Mouse (Mus musculus) kidney, adult 2 months (tissue): ENCODE results near the gene Cep170b. TPM values are rescaled to one million over a fixed set of nuclear protein-coding genes. Genes with fewer than 3 reads are reported as not detected.
A peak's percentile ranks its signal among the peaks of the same experiment; 100 is the strongest.

Experiments used
- DNase-seq: peaks from one replicate; pipeline ENCODE4 v3.0.0; 2021
- H3K27ac ChIP-seq: fragments of 200-500 bp; 2 replicates; pipeline ENCODE4 v1.5.1; 2012; ENCODE audit warnings: low read depth, low read length, control low read depth, inconsistent platforms; ENCODE audit not compliant: insufficient read depth
- H3K27me3 ChIP-seq: fragments of 200-500 bp; replicated peaks from 2 replicates; pipeline ENCODE4 v1.6.1; 2012; ENCODE audit warnings: mild to moderate bottlenecking, moderate library complexity, low read length, inconsistent platforms; ENCODE audit not compliant: control insufficient read depth, insufficient read depth
- H3K36me3 ChIP-seq: fragments of 200-500 bp; 2 replicates; pipeline ENCODE4 v1.6.1; 2012; ENCODE audit warnings: mild to moderate bottlenecking, moderate library complexity, low read length, inconsistent platforms; ENCODE audit not compliant: control insufficient read depth, insufficient read depth
- H3K4me1 ChIP-seq: fragments of 200-500 bp; 2 replicates; pipeline ENCODE4 v1.6.1; 2011; ENCODE audit warnings: low read length; ENCODE audit not compliant: control insufficient read depth, insufficient read depth
- H3K4me3 ChIP-seq: fragments of 200-500 bp; 2 replicates; pipeline ENCODE4 v1.5.1; 2011; ENCODE audit warnings: mild to moderate bottlenecking, low read depth, low read length, control low read depth; ENCODE audit not compliant: insufficient read depth
- CTCF ChIP-seq: fragments of 200-500 bp; conservative IDR thresholded peaks from 2 replicates; pipeline ENCODE4 v1.5.1; 2011; ENCODE audit warnings: low read depth, mild to moderate bottlenecking, control low read depth, low read length, moderate library complexity, mixed read lengths; ENCODE audit not compliant: insufficient read depth, insufficient read length
- POLR2A ChIP-seq: fragments of 200-500 bp; IDR thresholded peaks from one replicate; pipeline ENCODE4 v1.6.1; 2011; ENCODE audit warnings: low read depth, low read length, control low read depth
- WGBS: fragments of 180-500 bp; shearing (Covaris S2); methylation state at CpG from one replicate; pipeline ENCODE4 v1.1.7; 2018; 5-methylcytosine and 5-hydroxymethylcytosine counted together
- polyA plus RNA-seq: library from polyadenylated mRNA; depleted of rRNA; stranded (reverse); fragments of >200 nt; gene quantifications from 2 replicates; pipeline ENCODE4 v1.2.3, GENCODE M21; 2012

The Cep170b gene
- polyA plus RNA-seq, 1 experiment = 63.4 TPM

DNA sequence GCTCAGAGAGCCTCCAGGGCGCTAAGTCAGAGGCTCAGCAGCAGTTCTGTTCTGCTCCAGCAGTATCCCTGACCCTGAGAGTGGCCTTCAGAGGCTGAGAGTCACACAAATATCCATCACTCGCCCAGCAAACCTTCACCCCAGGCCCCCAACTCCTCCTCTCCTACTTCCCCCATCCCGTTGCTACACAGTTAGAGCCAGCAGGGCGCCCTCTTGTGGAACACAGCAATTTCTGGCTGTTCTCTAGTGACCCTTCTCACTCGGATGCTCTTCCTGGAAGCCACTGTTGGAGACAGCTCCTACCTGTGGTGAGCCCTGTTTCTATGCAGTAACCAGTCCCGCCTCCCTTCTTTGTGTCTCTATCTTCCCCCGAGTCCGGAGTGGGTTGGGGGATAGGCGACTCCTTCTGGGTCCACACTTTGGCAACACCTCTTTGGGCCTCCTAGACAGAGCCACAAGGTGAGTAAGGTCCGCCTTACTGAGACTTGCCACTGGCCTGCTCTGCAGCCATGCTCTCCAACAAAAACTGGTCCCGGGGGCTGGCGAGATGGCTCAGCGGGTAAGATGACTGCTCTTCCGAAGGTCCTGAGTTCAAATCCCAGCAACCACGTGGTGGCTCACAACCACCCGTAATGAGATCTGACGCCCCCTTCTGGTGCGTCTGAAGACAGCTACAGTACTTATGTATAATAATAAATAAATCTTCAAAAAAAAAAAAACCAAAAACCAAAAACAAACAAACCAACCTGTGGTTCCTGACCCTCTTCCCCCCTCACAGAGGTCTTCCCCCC, 44.8 kb upstream of the Cep170b start:
- peak; percentile 82 for TF ChIP-seq CTCF
- no peak for TF ChIP-seq POLR2A
- Histone ChIP-seq H3K27ac (no peak overlapping the region), H3K27me3 (no peaks in the 10 kb centered on the region), H3K4me1 (peaks cover 5% of the 10 kb centered on the region; the same call in 1 of the 2 replicates), H3K4me3 (no peak overlapping the region), H3K36me3 (no peaks in the 10 kb centered on the region)
- peak; percentile 90 for DNase-seq
- 16% methylated on average over 18 of the region's 18 CpGs for WGBS

DNA sequence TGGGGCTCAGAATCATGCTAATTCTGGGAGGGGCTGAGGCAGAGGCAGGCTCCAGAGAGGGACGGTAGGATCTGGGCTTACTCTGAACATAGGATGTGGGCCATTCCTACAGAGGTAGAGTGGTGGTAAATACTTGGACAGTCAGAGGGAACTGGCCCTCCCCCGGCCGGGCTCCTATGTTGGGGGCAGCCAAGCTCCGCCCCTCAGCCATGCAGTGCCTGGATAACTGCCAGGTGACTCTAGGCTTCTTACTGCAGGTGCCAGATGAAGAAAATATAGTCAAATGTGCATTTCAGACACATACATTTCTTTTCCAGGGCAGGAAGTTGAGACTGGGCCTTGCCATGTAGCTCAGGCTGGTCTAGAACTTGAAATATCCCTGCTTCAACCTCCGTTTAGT, 43.2 kb upstream of the Cep170b start:
- 59% methylated on average over 5 of the region's 5 CpGs for WGBS
- Histone ChIP-seq H3K36me3 (no peaks in the 10 kb centered on the region), H3K27ac (no peak overlapping the region), H3K4me3 (no peak overlapping the region), H3K4me1 (peaks cover 3% of the 10 kb centered on the region; the same call in 1 of the 2 replicates), H3K27me3 (no peaks in the 10 kb centered on the region)
- no peak for TF ChIP-seq POLR2A
- TF ChIP-seq CTCF = no peak
- no peak for DNase-seq

DNA sequence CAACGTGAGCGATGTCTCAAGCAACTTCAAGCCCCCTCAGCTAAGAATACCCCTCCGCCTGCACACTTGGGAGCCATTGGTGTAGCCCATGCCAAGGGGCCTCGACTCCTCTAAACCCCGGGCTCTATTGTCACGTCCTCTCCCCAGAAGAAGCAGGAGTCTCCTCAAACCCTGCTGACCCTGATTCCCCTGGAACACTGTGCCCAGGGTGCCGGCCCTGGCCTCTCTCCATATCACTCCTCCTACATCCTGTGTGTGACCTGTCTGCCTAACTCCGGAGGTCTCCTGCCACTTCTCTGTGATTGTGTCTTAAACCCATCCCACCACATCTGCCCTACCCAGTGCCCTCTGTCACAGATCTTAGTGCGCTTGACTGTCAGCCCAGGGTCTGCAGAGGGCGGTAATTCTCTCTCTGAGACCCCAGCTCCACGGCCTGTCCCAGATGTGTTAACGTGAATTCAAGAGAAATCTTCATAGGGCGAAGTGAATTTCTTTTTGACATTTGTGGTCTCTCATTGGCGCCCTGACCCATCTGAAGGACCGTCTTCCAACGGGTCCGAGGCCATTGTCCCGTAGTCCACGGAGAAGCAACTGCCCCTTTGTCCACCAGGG, 42.2 kb upstream of the Cep170b start:
- Histone ChIP-seq H3K4me1 (peaks cover under 1% of the 10 kb centered on the region; the same call in 1 of the 2 replicates), H3K36me3 (no peaks in the 10 kb centered on the region), H3K27ac (peak overlapping the region; percentile 28; the same call in 1 of the 2 replicates), H3K27me3 (no peaks in the 10 kb centered on the region), H3K4me3 (peak overlapping the region; percentile 80)
- DNase-seq = no peak
- 0 out of 2 replicates have a peak, but pooled peaks have one; percentile 18 for TF ChIP-seq CTCF
- no peak for TF ChIP-seq POLR2A
- 40% methylated on average over 19 of the region's 19 CpGs for WGBS

DNA sequence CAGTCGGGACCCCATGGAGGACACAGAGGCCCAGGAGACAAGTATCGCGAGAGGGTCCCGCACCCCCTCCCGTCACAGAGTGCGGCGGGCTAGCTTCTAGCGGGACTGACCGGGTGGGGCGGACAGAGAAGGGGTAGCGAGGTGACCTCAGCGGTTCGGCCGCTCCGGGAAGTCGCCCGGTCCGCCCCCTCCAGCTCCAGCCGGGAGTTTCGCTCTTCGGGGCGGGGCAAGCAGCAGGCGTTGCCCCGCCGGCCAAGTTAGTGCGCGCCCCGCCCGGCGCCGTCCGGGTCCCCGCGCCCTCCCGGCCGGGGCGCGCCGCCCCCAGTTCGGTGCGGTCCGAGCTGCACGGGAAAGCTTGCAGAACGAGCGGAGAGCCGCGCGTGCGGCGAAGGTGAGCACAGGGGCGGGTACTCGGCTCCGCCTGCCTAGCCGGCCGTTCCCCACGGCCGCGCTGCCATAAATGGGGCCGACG, 41.7 kb upstream of the Cep170b start, which contains the start of gene Zbtb42:
Zbtb42 (plus strand) TSS at position 274 of the 472 bp plus-strand sequence.
- peak; percentile 77 for DNase-seq
- no peak for TF ChIP-seq POLR2A
- no peak for TF ChIP-seq CTCF
- Histone ChIP-seq H3K36me3 (no peaks in the 10 kb centered on the region), H3K4me1 (no peaks in the 10 kb centered on the region), H3K27ac (peak within 1 kb of the TSS; percentile 36; the same call in 1 of the 2 replicates), H3K27me3 (no peaks in the 10 kb centered on the region), H3K4me3 (peak within 1 kb of the TSS; percentile 80)
- WGBS = 1% methylated on average over 57 of the region's 60 CpGs

DNA sequence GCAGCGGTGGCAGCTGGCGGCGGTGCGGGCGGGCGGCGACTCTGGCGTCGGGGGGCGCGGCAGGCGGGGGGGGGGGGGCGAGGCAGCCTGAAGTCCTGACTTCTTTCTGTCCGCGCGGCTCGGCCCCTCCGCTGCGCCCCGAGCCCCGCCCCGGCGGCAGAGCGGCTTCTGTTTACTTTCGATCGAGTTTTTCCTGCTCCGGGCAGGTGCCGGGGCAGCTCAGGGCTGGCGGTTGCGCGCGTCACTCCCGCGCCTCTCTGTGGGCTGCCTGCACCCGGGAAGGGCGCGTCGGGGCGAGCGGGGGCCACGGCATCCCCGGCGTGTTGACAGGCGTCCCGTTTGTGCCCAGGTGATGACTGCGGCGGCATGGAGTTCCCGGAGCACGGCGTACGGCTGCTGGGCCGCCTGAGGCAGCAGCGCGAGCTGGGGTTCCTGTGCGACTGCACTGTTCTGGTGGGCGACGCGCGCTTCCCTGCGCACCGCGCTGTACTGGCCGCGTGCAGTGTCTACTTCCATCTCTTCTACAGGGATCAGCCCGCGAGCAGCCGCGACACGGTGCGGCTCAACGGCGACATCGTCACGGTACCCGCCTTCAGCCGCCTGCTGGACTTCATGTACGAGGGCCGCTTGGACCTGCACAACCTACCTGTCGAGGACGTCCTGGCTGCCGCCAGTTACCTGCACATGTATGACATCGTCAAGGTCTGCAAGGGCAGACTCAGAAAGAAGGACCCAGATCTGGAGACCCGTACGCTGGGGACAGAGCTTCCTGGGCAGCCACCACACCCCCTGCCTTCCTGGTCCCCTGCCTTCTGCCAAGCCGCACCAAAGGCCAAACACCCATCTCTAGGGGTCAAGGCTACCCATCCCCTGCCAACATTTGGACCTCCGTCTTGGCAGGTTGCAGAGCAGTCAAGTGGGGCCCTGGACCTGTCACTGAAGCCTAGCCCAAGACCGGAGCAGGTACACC, 40.9 kb upstream of the Cep170b start:
- Histone ChIP-seq H3K27me3 (no peaks in the 10 kb centered on the region), H3K36me3 (no peaks in the 10 kb centered on the region), H3K27ac (0 out of 2 replicates have a peak overlapping the region, but pooled peaks have one; percentile 36), H3K4me1 (no peaks in the 10 kb centered on the region), H3K4me3 (peak overlapping the region; percentile 80)
- 9% methylated on average over 81 of the region's 87 CpGs for WGBS
- TF ChIP-seq POLR2A (no peak), CTCF (no peak)
- peak; percentile 57 for DNase-seq

DNA sequence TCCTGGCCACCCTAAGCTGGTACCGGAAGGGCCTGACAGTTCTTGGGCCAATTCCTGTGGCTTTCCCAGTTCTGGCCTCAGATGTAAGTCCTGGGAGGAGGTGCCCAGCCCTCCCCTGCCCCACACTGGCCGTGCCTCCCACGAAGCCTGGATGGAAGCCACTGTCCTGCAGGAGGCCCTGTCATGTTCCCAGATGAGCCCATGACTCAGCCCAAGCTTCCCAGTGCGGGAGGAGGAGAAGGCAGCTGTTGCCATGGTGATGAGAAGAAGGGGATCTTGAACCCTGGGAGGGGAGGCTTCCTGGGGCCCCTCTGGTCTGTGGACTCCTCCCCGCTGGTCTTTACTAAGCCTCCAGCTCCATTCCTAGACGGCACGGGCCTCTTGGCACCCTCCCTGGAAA, 36.9 kb upstream of the Cep170b start:
- DNase-seq = no peak

DNA sequence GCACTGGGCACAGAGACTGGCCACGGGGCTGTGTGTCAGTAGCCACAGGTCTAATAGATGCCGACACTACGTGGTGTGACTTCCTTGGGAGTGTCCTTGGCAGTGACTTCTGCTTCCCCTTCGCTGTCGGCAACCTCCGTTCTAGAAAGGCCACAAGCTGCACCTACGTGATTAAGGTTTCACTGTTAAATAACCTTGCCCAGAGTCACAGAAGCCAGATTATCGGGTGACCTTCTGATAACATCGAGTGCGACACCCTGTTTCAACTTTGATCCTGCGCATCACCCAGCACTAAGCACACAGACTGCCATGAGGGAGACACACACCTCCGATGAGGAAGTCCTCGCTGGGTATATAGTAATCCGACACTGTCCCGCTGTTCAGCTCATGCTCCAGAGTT, 31.8 kb upstream of the Cep170b start:
- WGBS = 39% methylated on average over 15 of the region's 15 CpGs
- Histone ChIP-seq H3K4me1 (no peaks in the 10 kb centered on the region), H3K27me3 (no peaks in the 10 kb centered on the region), H3K36me3 (no peaks in the 10 kb centered on the region), H3K4me3 (no peak overlapping the region), H3K27ac (no peak overlapping the region)
- no peak for DNase-seq
- no peak for TF ChIP-seq POLR2A
- no peak for TF ChIP-seq CTCF

More for the DNA sequence above, 36.9 kb upstream of the Cep170b start:
- WGBS = 72% methylated on average over 7 of the region's 7 CpGs
- H3K27ac ChIP-seq = no peak overlapping the region
- no peak overlapping the region for H3K4me3 ChIP-seq
- no peaks in the 10 kb centered on the region for H3K4me1 ChIP-seq
- no peaks in the 10 kb centered on the region for H3K36me3 ChIP-seq
- TF ChIP-seq CTCF (no peak), POLR2A (no peak)
- H3K27me3 ChIP-seq = no peaks in the 10 kb centered on the region
